Mouse (Mus musculus) testis, adult 2 months (tissue): Measurements from ENCODE around the gene Rtn2.

ENCODE experiments used
- CTCF ChIP-seq: fragments of 200-500 bp; IDR thresholded peaks from 2 replicates; pipeline ENCODE4 v1.5.1; 2012; ENCODE audit warnings: low read depth, mild to moderate bottlenecking, inconsistent platforms, low read length, moderate library complexity; ENCODE audit not compliant: control insufficient read depth, insufficient read depth, insufficient replicate concordance
- POLR2A ChIP-seq: fragments of 200-500 bp; IDR thresholded peaks from 2 replicates; pipeline ENCODE4 v1.6.1; 2012; ENCODE audit warnings: low read depth, mild to moderate bottlenecking, inconsistent platforms, low read length, moderate library complexity; ENCODE audit not compliant: control insufficient read depth

- TF ChIP-seq POLR2A (no peak), CTCF (no peak)
Measured at GRCm38 (mm10) chr7:19265928-19266822, 16.2 kb upstream of the Rtn2 start.
